Mouse (Mus musculus) adrenal gland, postnatal 36 days (tissue): ENCODE measurements around the gene Kprp. TPM values are rescaled to one million over a fixed set of nuclear protein-coding genes. Genes with fewer than 3 reads are reported as not detected.
"Not testable (repeated sequence)": the region's sequence is repeated elsewhere in the genome, so short reads cannot be mapped to it uniquely, and the experiment has no call there.

Experiments
- DNase-seq, 2 experiments: peaks; one replicate each; pipeline ENCODE4 v3.0.0; 2021; ENCODE audit warnings: mixed read lengths in 1 of 2
- long read RNA-seq, 2 experiments: library from polyadenylated mRNA; stranded (forward); transcript quantifications; one replicate each; pipeline ENCODE4 v2.0.0; 2021; ENCODE audit warnings: borderline sequencing depth in 2 of 2
- total RNA-seq, 2 experiments: library from RNA; stranded (reverse); gene quantifications; 2 replicates each; pipeline ENCODE4 v1.2.3; 2021

Gene Kprp
- not detected for total RNA-seq
- long read RNA-seq, experiment 1, result 0 reads
- long read RNA-seq, experiment 2, result 0 reads

DNA sequence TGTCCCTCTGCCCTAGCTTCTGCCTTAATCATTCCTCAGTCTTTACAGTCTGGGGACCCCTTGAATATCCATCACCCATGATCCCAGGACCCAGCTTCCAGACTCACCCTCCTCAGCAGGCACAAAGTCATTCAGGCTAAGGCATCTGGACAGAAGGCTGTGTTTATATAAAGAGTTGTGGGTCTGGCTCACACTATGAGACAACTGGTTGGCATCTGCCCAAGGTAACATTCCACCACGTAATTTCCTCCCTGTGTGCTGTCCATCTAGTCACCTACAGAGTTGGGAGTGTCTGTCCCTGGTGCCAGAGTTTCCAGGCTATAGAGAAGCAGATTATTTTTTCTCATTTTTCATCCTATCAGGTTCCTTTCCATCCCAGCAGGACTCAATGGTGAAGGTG, at the start of gene Kprp:
Kprp (minus strand) TSS at position 140 of the 400 bp plus-strand sequence.
- DNase-seq, result no peak

DNA sequence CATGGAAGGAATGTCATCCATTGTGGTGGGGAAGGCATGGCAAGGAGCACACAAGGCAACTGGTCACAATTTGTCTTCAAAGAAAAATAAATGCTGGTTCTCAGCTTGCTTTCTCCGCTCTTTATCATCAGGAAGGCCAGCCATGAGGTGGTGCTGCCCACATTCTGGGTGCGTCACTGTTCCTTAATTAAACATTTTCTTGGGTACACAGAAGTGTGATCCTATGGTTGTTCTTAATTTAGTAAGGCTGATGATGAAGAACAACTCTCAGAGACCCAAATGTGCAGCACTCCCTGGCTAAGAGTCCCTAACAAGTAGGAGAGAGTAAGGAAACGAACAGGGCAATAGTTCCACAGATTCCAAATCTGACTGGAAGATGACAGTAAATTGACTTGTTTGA, 47.1 kb upstream of the Kprp start:
- no peak for DNase-seq

DNA sequence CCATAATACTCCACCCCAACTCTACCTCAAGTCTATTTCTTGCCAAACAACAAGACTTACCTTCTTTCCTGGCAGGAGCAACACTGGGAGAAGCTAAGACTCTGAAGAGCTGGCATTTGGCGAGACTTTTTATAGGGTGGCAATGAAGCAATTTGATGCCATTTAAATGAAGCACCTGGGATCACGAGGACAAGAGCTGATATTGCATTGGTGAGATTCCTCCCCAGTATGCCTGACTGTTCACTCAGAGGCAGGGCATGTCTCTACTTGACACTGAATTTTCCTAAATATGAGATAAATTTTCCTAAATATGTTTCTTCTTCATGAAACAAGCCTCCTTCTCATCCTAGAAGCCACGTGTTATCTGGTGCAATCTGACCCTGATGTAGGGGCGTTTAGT, 43.1 kb upstream of the Kprp start, which contains the start of gene 2310050C09Rik:
2310050C09Rik (minus strand) TSS at position 101 of the 400 bp plus-strand sequence.
- no peak for DNase-seq

GRCm38 (mm10) chr3:92851186-92851585, 24.1 kb upstream of the Kprp start, which contains the start of gene Lce1l:
Gene Lce1l, minus strand, starts transcription at chr3:92851286.
- no peak for DNase-seq

DNA sequence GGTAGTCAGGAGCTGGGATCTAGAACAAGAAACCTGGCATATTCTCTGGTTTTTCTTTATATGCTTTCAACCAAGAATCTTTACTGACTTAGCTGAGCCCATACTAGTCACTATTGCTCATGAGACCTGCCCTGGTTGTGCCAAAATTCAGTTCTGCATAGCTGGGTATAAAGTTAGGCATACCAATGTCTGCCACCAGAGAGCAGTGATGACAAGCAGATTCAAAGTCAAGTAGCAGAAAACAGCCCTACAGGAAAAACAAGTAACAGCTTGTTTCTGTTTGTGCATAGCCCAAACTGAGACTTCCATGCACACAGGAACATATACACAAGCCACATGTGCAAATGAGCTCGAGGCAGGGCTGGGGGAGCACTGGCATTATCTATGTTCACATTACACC, 1.2 kb downstream of the Kprp start:
- no peak for DNase-seq

GRCm38 (mm10) chr3:92816036-92816435, 11.0 kb downstream of the Kprp start:
- not testable (repeated sequence) for DNase-seq

GRCm38 (mm10) chr3:92815581-92815980, 11.5 kb downstream of the Kprp start:
- DNase-seq, result no peak

- no peak for DNase-seq
Observed at GRCm38 (mm10) chr3:92807791-92808190, 19.3 kb downstream of the Kprp start, which contains the start of gene Lce1k. Gene Lce1k, minus strand, starts transcription at chr3:92807891.

GRCm38 (mm10) chr3:92790414-92790813, 36.6 kb downstream of the Kprp start, which contains the start of gene Lce1j:
Gene Lce1j, minus strand, starts transcription at chr3:92790514.
- no peak for DNase-seq

GRCm38 (mm10) chr3:92778799-92779198, 48.2 kb downstream of the Kprp start, which contains the start of gene Lce1i:
Gene Lce1i, minus strand, starts transcription at chr3:92778899.
- DNase-seq, result no peak

Other genes with a start within 250 kb of the Kprp start
- gene Smcp, start 238.2 kb downstream of the Kprp start, total RNA-seq, result not detected
- gene 2210017I01Rik, start 219.8 kb downstream of the Kprp start, total RNA-seq, result not detected
- gene Lce6a, start 205.6 kb downstream of the Kprp start, total RNA-seq, result not detected
- not detected for gene Lce1a1, start 178.9 kb downstream of the Kprp start, total RNA-seq
- not detected for gene Lce1b, start 170.3 kb downstream of the Kprp start, total RNA-seq
- gene Lce1a2, start 156.9 kb downstream of the Kprp start, total RNA-seq, result not detected
- not detected for gene Lce1c, start 148.0 kb downstream of the Kprp start, total RNA-seq
- not detected for gene Lce1d, start 140.0 kb downstream of the Kprp start, total RNA-seq
- gene Lce1e, start 118.2 kb downstream of the Kprp start, total RNA-seq, result not detected
- not detected for gene Lce1f, start 106.9 kb downstream of the Kprp start, total RNA-seq
- gene Gm38119, start 88.2 kb downstream of the Kprp start, total RNA-seq, result not detected
- gene Lce1g, start 74.9 kb downstream of the Kprp start, total RNA-seq, result not detected
- gene Lce1h, start 62.2 kb downstream of the Kprp start, total RNA-seq, result not detected
- not detected for gene Lce1i, start 48.3 kb downstream of the Kprp start, total RNA-seq
- not detected for gene Lce1j, start 36.7 kb downstream of the Kprp start, total RNA-seq
- not detected for gene Lce1k, start 19.4 kb downstream of the Kprp start, total RNA-seq
- not detected for gene Lce1l, start 24.0 kb upstream of the Kprp start, total RNA-seq
- gene 2310050C09Rik, start 43.0 kb upstream of the Kprp start, total RNA-seq, result not detected
- not detected for gene Lce3a, start 99.0 kb upstream of the Kprp start, total RNA-seq
- gene Lce3b, start 105.7 kb upstream of the Kprp start, total RNA-seq, result not detected
- gene Lce3c, start 117.2 kb upstream of the Kprp start, total RNA-seq, result not detected
- not detected for gene Lce3d, start 130.1 kb upstream of the Kprp start, total RNA-seq
- gene Lce3e, start 139.8 kb upstream of the Kprp start, total RNA-seq, result not detected
- gene Lce3f, start 165.0 kb upstream of the Kprp start, total RNA-seq, result not detected
- gene Crct1, start 188.4 kb upstream of the Kprp start, total RNA-seq, result not detected
- gene Lce1m, start 191.8 kb upstream of the Kprp start, total RNA-seq, result not detected
- not detected for gene Gm4858, start 241.6 kb upstream of the Kprp start, total RNA-seq